Mouse (Mus musculus): ENCODE results near the gene Mas1.

The Mas1 gene

GRCm38 (mm10) chr17:12872275-12873028 is 4.5 kb upstream of the Mas1 start:
- DNase-seq (ENCODE audit: low read depth), result no peak

GRCm38 (mm10) chr17:12868640-12869039 is 697 bp upstream of the Mas1 start:
- DNase-seq (ENCODE audit: low read depth), result no peak

- DNase-seq (ENCODE audit: low read depth), result no peak
Observed at GRCm38 (mm10) chr17:12866853-12867252, 1.1 kb downstream of the Mas1 start.

- DNase-seq (ENCODE audit: low read depth), result no peak
Observed at GRCm38 (mm10) chr17:12865407-12865806, 2.5 kb downstream of the Mas1 start.

GRCm38 (mm10) chr17:12864111-12864510 is 3.8 kb downstream of the Mas1 start:
- no peak for DNase-seq (ENCODE audit: low read depth)

- DNase-seq (ENCODE audit: low read depth), result no peak
Observed at GRCm38 (mm10) chr17:12859006-12859520, 8.9 kb downstream of the Mas1 start.

GRCm38 (mm10) chr17:12858072-12858471 is 9.9 kb downstream of the Mas1 start:
- peak; percentile 71 for DNase-seq (ENCODE audit: low read depth)

GRCm38 (mm10) chr17:12857395-12857794 is 10.5 kb downstream of the Mas1 start:
- no peak for DNase-seq (ENCODE audit: low read depth)

GRCm38 (mm10) chr17:12854386-12854785 is 13.6 kb downstream of the Mas1 start:
- no peak for DNase-seq (ENCODE audit: low read depth)

GRCm38 (mm10) chr17:12853821-12854220 is 14.1 kb downstream of the Mas1 start:
- DNase-seq (ENCODE audit: low read depth), result no peak

- DNase-seq (ENCODE audit: low read depth), result no peak
Observed at GRCm38 (mm10) chr17:12851689-12852088, 16.3 kb downstream of the Mas1 start.

GRCm38 (mm10) chr17:12849778-12850382 is 18.1 kb downstream of the Mas1 start:
- no peak for DNase-seq (ENCODE audit: low read depth)

GRCm38 (mm10) chr17:12847736-12848135 is 20.2 kb downstream of the Mas1 start:
- no peak for DNase-seq (ENCODE audit: low read depth)

- no peak for DNase-seq (ENCODE audit: low read depth)
Observed at GRCm38 (mm10) chr17:12846474-12846873, 21.5 kb downstream of the Mas1 start.

- no peak for DNase-seq (ENCODE audit: low read depth)
Observed at GRCm38 (mm10) chr17:12845862-12846261, 22.1 kb downstream of the Mas1 start.

- DNase-seq (ENCODE audit: low read depth), result no peak
Observed at GRCm38 (mm10) chr17:12844540-12844939, 23.4 kb downstream of the Mas1 start.

GRCm38 (mm10) chr17:12843826-12844225 is 24.1 kb downstream of the Mas1 start:
- DNase-seq (ENCODE audit: low read depth), result no peak

GRCm38 (mm10) chr17:12839475-12840267 is 28.3 kb downstream of the Mas1 start:
- no peak for DNase-seq (ENCODE audit: low read depth)

GRCm38 (mm10) chr17:12835738-12836137 is 32.2 kb downstream of the Mas1 start:
- no peak for DNase-seq (ENCODE audit: low read depth)

- DNase-seq (ENCODE audit: low read depth), result no peak
Observed at GRCm38 (mm10) chr17:12834826-12835225, 33.1 kb downstream of the Mas1 start.

- DNase-seq (ENCODE audit: low read depth), result no peak
Observed at GRCm38 (mm10) chr17:12834317-12834716, 33.6 kb downstream of the Mas1 start.

GRCm38 (mm10) chr17:12832657-12833056 is 35.3 kb downstream of the Mas1 start:
- no peak for DNase-seq (ENCODE audit: low read depth)

GRCm38 (mm10) chr17:12832231-12832630 is 35.7 kb downstream of the Mas1 start:
- no peak for DNase-seq (ENCODE audit: low read depth)
